Mouse (Mus musculus) stomach, embryonic 15.5 days (tissue): ENCODE data around the gene Gm10282. TPM values are rescaled to one million over a fixed set of nuclear protein-coding genes. Genes with fewer than 3 reads are reported as not detected.

ENCODE experiments used
- polyA plus RNA-seq: library from polyadenylated mRNA; unstranded; fragments of >200 nt; fragmentation: Nextera tagmentation; extraction: Ambion mirVana; gene quantifications from 2 replicates; pipeline ENCODE4 v1.2.1, GENCODE M21; 2015

Gene Gm10282
- polyA plus RNA-seq, 1 experiment from 2014 or later = 43.6 TPM

Other genes starting within 250 kb of the Gm10282 start
- gene Olfr373, start 222.1 kb downstream of the Gm10282 start, polyA plus RNA-seq = 0.06 TPM in 1 of 2 replicates, not detected in the other
- gene Olfr374, start 198.2 kb downstream of the Gm10282 start, polyA plus RNA-seq = 0.01 TPM in 1 of 2 replicates, not detected in the other
- gene Tpm4, start 170.3 kb downstream of the Gm10282 start, polyA plus RNA-seq = 591 and 600 TPM in 2 replicates
- gene Rab8a, start 144.1 kb downstream of the Gm10282 start, polyA plus RNA-seq = 131 and 141 TPM in 2 replicates
- gene Hsh2d, start 115.6 kb downstream of the Gm10282 start, polyA plus RNA-seq = 1.2 and 1.3 TPM in 2 replicates
- 0.19 TPM in 1 of 2 replicates, not detected in the other for gene Cib3, start 92.4 kb downstream of the Gm10282 start, polyA plus RNA-seq
- gene Gm11034, start 91.6 kb downstream of the Gm10282 start, polyA plus RNA-seq = not detected in 2 replicates
- gene Fam32a, start 85.5 kb downstream of the Gm10282 start, polyA plus RNA-seq = 69.2 and 75.8 TPM in 2 replicates
- gene Ap1m1, start 65.2 kb downstream of the Gm10282 start, polyA plus RNA-seq = 96.3 and 96.9 TPM in 2 replicates
- 7.6 and 8.4 TPM in 2 replicates for gene Klf2, start 13.8 kb upstream of the Gm10282 start, polyA plus RNA-seq
- 45.1 and 48.3 TPM in 2 replicates for gene Eps15l1, start 116.2 kb upstream of the Gm10282 start, polyA plus RNA-seq
- 2.6 and 3.3 TPM in 2 replicates for gene Calr3, start 138.6 kb upstream of the Gm10282 start, polyA plus RNA-seq
- gene 1700030K09Rik, start 138.6 kb upstream of the Gm10282 start, polyA plus RNA-seq = 13.3 and 14.5 TPM in 2 replicates
- 45.1 and 52.1 TPM in 2 replicates for gene Cherp, start 170.0 kb upstream of the Gm10282 start, polyA plus RNA-seq
- gene Slc35e1, start 187.4 kb upstream of the Gm10282 start, polyA plus RNA-seq = 21.1 and 24.2 TPM in 2 replicates
- 14.4 and 15.6 TPM in 2 replicates for gene Med26, start 243.0 kb upstream of the Gm10282 start, polyA plus RNA-seq